Mouse (Mus musculus) ES-E14 (cell line): ENCODE measurements at regions not wholly inside any gene's neighbourhood (a gene's known extent, or its start where the extent isn't known, plus 50 kb on each side); places are given as distances from the start of the nearest gene placed in this dataset.
"Not testable (repeated sequence)": the region's sequence is repeated elsewhere in the genome, so short reads cannot be mapped to it uniquely, and the experiment has no call there.

Source experiments
- CHD2 ChIP-seq: IDR thresholded peaks from 2 replicates; pipeline ENCODE4 v1.6.1; 2014; ENCODE audit warnings: mild to moderate bottlenecking, low read depth, low read length, inconsistent platforms
- ZC3H11A ChIP-seq: IDR thresholded peaks from 2 replicates; pipeline ENCODE4 v1.6.1; 2012; ENCODE audit warnings: low read depth, mild to moderate bottlenecking, inconsistent platforms, low read length, borderline replicate concordance
- ZNF384 ChIP-seq: IDR thresholded peaks from 2 replicates; pipeline ENCODE4 v1.6.1; 2012; ENCODE audit warnings: low read depth, low read length, inconsistent platforms

DNA sequence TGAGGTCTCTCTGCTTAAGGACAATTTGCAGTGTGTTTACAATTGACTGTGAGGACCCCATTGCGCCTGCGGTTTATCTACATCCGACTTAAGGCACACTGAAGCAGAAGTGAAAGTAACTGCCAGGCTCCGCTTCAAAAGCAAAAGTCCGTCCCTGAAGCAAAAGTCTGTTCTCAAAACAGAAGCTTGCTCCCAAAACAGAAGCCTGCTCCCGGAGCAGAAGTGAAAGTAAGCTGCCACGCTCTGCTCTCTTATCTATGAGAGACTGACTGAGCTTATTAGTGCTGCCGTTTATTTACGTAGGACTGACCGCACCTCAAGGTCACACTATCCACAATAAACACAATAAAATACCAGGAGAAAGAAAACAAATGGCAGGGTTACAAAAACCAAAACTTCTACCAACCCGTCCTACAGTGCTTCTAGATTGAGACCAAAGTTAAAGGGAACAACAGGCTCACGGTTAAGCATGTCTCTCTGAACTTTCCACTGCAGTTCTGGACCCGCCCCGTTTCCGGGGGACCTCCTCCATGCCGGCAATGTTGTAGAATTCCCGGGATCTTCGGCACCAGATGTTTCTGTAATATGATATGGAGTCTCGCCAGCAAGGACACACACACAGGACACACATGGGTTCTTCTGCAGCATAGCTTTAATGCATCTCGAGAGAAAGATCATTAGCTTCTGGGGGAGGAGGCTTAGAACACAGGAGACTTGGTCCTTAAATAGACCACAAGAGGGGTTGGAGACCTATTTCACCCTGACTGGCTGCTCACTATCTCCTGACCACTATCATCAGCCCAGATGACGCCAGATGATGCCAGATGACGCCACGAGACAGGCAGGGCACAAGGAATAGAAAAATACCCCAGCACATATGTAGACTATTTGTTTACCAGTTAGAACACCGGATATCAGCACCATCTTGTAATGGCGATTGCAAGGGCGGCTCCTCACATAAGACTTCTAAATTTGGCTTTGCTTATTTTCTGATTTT, 665.8 kb downstream of the Nebl start:
- not testable (repeated sequence) for TF ChIP-seq ZNF384, CHD2, ZC3H11A
